Mouse (Mus musculus): Measurements from ENCODE around the gene Ilk.
A peak's percentile ranks its signal among the peaks of the same experiment; 100 is the strongest.

- no peak for TF ChIP-seq CTCF (IDR thresholded peaks at IDR 0.05; ENCODE audit: borderline replicate concordance, extremely low read depth, insufficient read depth, insufficient read length)
- peak; percentile 52; the same call in 1 of the 2 replicates for TF ChIP-seq POLR2A (IDR thresholded peaks at IDR 0.05; ENCODE audit: borderline replicate concordance, extremely low read depth, insufficient read depth, insufficient read length, poor library complexity, severe bottlenecking)
These were observed at the start of gene Ilk for GRCm38 (mm10) chr7:105736264-105736901.
